Mouse (Mus musculus) heart, embryonic 16.5 days (tissue): Measurements from ENCODE around the gene Ccr3. TPM values are rescaled to one million over a fixed set of nuclear protein-coding genes. Genes with fewer than 3 reads are reported as not detected.

ENCODE experiments used
- ATAC-seq: fragments of 200-750 bp; cut with Nextera tagmentation; replicated peaks from 2 replicates; pipeline ENCODE4 v1.8.0; 2017; ENCODE audit warnings: moderate number of reproducible peaks; ENCODE audit not compliant: insufficient read depth, low FRiP score; ENCODE audit errors: extremely low read depth
- H3K27ac ChIP-seq: fragments of 300-500 bp; sonication (generic); 2 replicates; pipeline ENCODE4 v1.5.1; 2014; ENCODE audit warnings: mild to moderate bottlenecking, low read length, control low read depth, moderate library complexity
- H3K27me3 ChIP-seq: fragments of 300-500 bp; sonication (generic); 2 replicates; pipeline ENCODE4 v1.6.1; 2014; ENCODE audit warnings: low read length, mixed read lengths; ENCODE audit not compliant: control insufficient read depth, insufficient read depth
- H3K36me3 ChIP-seq: fragments of 300-500 bp; sonication (generic); 2 replicates; pipeline ENCODE4 v1.6.1; 2014; ENCODE audit not compliant: control insufficient read depth, insufficient read depth
- H3K4me1 ChIP-seq: fragments of 300-500 bp; sonication (generic); 2 replicates; pipeline ENCODE4 v1.6.1; 2014; ENCODE audit warnings: low read length, mixed read lengths; ENCODE audit not compliant: control insufficient read depth, insufficient read depth
- H3K4me2 ChIP-seq: fragments of 300-500 bp; sonication (generic); 2 replicates; pipeline ENCODE4 v1.6.1; 2014; ENCODE audit warnings: low read depth, mild to moderate bottlenecking, control low read depth, low read length
- H3K4me3 ChIP-seq: fragments of 300-500 bp; sonication (generic); 2 replicates; pipeline ENCODE4 v1.5.1; 2014; ENCODE audit warnings: mild to moderate bottlenecking, control low read depth, low read length
- H3K9ac ChIP-seq: fragments of 300-500 bp; sonication (generic); 2 replicates; pipeline ENCODE4 v1.6.1; 2014; ENCODE audit warnings: low read length, control low read depth
- H3K9me3 ChIP-seq: fragments of 300-500 bp; sonication (generic); replicated peaks from 2 replicates; pipeline ENCODE4 v1.6.1; 2016; ENCODE audit warnings: low read length; ENCODE audit not compliant: control insufficient read depth
- WGBS: fragments of 180-500 bp; shearing (Covaris S2); extraction: QIAGEN DNeasy Blood & Tissue Kit; methylation state at CpG from one replicate; pipeline ENCODE4 v1.1.7; 2014; 5-methylcytosine and 5-hydroxymethylcytosine counted together
- polyA plus RNA-seq: library from polyadenylated mRNA; unstranded; fragments of >200 nt; fragmentation: Nextera tagmentation; extraction: Ambion mirVana; gene quantifications from 2 replicates; pipeline ENCODE4 v1.2.1, GENCODE M21; 2015

The Ccr3 gene
- polyA plus RNA-seq, 1 experiment from 2014 or later: 0.12 TPM

- Histone ChIP-seq H3K27me3 (no peaks in the 10 kb centered on the region), H3K4me1 (no peaks in the 10 kb centered on the region), H3K4me2 (no peak overlapping the region), H3K27ac (no peak overlapping the region), H3K9me3 (no peaks in the 10 kb centered on the region), H3K36me3 (no peaks in the 10 kb centered on the region), H3K4me3 (no peak overlapping the region), H3K9ac (no peak overlapping the region)
- 54% methylated on average over 3 of the region's 3 CpGs for WGBS
- no peak for ATAC-seq
Observed at GRCm38 (mm10) chr9:123989671-123990070, 32.1 kb upstream of the Ccr3 start.

GRCm38 (mm10) chr9:123991312-123991906 is 30.4 kb upstream of the Ccr3 start:
- Histone ChIP-seq H3K4me1 (no peaks in the 10 kb centered on the region), H3K9me3 (no peaks in the 10 kb centered on the region), H3K9ac (no peak overlapping the region), H3K27me3 (no peaks in the 10 kb centered on the region), H3K27ac (no peak overlapping the region), H3K4me3 (no peak overlapping the region), H3K4me2 (no peak overlapping the region), H3K36me3 (no peaks in the 10 kb centered on the region)
- ATAC-seq: no peak
- 14% methylated on average over 1 of the region's 1 CpGs for WGBS

GRCm38 (mm10) chr9:123997719-123998118 is 24.1 kb upstream of the Ccr3 start:
- Histone ChIP-seq H3K4me1 (no peaks in the 10 kb centered on the region), H3K9me3 (no peaks in the 10 kb centered on the region), H3K4me3 (no peak overlapping the region), H3K27me3 (no peaks in the 10 kb centered on the region), H3K4me2 (no peak overlapping the region), H3K36me3 (no peaks in the 10 kb centered on the region), H3K9ac (no peak overlapping the region), H3K27ac (no peak overlapping the region)
- no peak for ATAC-seq
- WGBS: 52% methylated on average over 3 of the region's 3 CpGs

- Histone ChIP-seq H3K27me3 (no peaks in the 10 kb centered on the region), H3K4me1 (no peaks in the 10 kb centered on the region), H3K4me2 (no peak overlapping the region), H3K9ac (no peak overlapping the region), H3K9me3 (no peaks in the 10 kb centered on the region), H3K27ac (no peak overlapping the region), H3K4me3 (no peak overlapping the region), H3K36me3 (no peaks in the 10 kb centered on the region)
- ATAC-seq: no peak
- whole genome bisulfite sequencing: 73% methylated on average over 2 of the region's 2 CpGs
Observed at GRCm38 (mm10) chr9:123999784-124000183, 22.0 kb upstream of the Ccr3 start.

GRCm38 (mm10) chr9:124012691-124013090 is 9.1 kb upstream of the Ccr3 start:
- ATAC-seq: no peak
- no peak overlapping the region for H3K27ac ChIP-seq
- H3K36me3 ChIP-seq: no peaks in the 10 kb centered on the region
- H3K4me2 ChIP-seq: no peak overlapping the region
- no peak overlapping the region for H3K4me3 ChIP-seq
- no peaks in the 10 kb centered on the region for H3K9me3 ChIP-seq
- 51% methylated on average over 2 of the region's 2 CpGs for WGBS
- no peaks in the 10 kb centered on the region for H3K27me3 ChIP-seq
- no peak overlapping the region for H3K9ac ChIP-seq
- H3K4me1 ChIP-seq: no peaks in the 10 kb centered on the region

- Histone ChIP-seq H3K9ac (no peak overlapping the region), H3K9me3 (no peaks in the 10 kb centered on the region), H3K4me1 (no peaks in the 10 kb centered on the region), H3K27me3 (no peaks in the 10 kb centered on the region), H3K4me2 (no peak overlapping the region), H3K36me3 (no peaks in the 10 kb centered on the region), H3K27ac (no peak overlapping the region), H3K4me3 (no peak overlapping the region)
- WGBS: 71% methylated on average over 3 of the region's 3 CpGs
- no peak for ATAC-seq
Observed at GRCm38 (mm10) chr9:124013270-124013669, 8.5 kb upstream of the Ccr3 start.

GRCm38 (mm10) chr9:124014985-124015652 is 6.7 kb upstream of the Ccr3 start:
- H3K4me2 ChIP-seq: no peak overlapping the region
- H3K4me1 ChIP-seq: no peaks in the 10 kb centered on the region
- ATAC-seq: no peak
- H3K4me3 ChIP-seq: no peak overlapping the region
- H3K27ac ChIP-seq: no peak overlapping the region
- H3K9ac ChIP-seq: no peak overlapping the region
- H3K36me3 ChIP-seq: no peaks in the 10 kb centered on the region
- 67% methylated on average over 2 of the region's 2 CpGs for WGBS
- no peaks in the 10 kb centered on the region for H3K27me3 ChIP-seq
- H3K9me3 ChIP-seq: no peaks in the 10 kb centered on the region

GRCm38 (mm10) chr9:124016048-124016447 is 5.7 kb upstream of the Ccr3 start:
- no peak overlapping the region for H3K4me3 ChIP-seq
- no peak for ATAC-seq
- H3K9ac ChIP-seq: no peak overlapping the region
- H3K9me3 ChIP-seq: no peaks in the 10 kb centered on the region
- no peaks in the 10 kb centered on the region for H3K36me3 ChIP-seq
- no peaks in the 10 kb centered on the region for H3K27me3 ChIP-seq
- H3K4me1 ChIP-seq: no peaks in the 10 kb centered on the region
- WGBS: 47% methylated on average over 2 of the region's 2 CpGs
- no peak overlapping the region for H3K4me2 ChIP-seq
- no peak overlapping the region for H3K27ac ChIP-seq

- Histone ChIP-seq H3K9me3 (no peaks in the 10 kb centered on the region), H3K27ac (no peak overlapping the region), H3K4me2 (no peak overlapping the region), H3K27me3 (no peaks in the 10 kb centered on the region), H3K36me3 (no peaks in the 10 kb centered on the region), H3K9ac (no peak overlapping the region), H3K4me1 (no peaks in the 10 kb centered on the region), H3K4me3 (no peak overlapping the region)
- ATAC-seq: no peak
- WGBS: 70% methylated on average over 3 of the region's 3 CpGs
Observed at GRCm38 (mm10) chr9:124019887-124020286, 1.9 kb upstream of the Ccr3 start.
